Mouse (Mus musculus) cerebellum, adult 2 months (tissue): ENCODE measurements around the gene Rab5b. TPM values are rescaled to one million over a fixed set of nuclear protein-coding genes. Genes with fewer than 3 reads are reported as not detected.

ENCODE experiments used
- DNase-seq, 2 experiments: peaks; one replicate each; pipeline ENCODE4 v3.0.0; 2021
- H3K27ac ChIP-seq: fragments of 200-500 bp; 2 replicates; pipeline ENCODE4 v1.5.1; 2012; ENCODE audit warnings: low read length, control low read depth, inconsistent platforms; ENCODE audit not compliant: insufficient read depth
- H3K27me3 ChIP-seq: fragments of 200-500 bp; 2 replicates; pipeline ENCODE4 v1.6.1; 2012; ENCODE audit warnings: inconsistent platforms, mild to moderate bottlenecking, low read length, moderate library complexity; ENCODE audit not compliant: control insufficient read depth, insufficient read depth
- H3K4me1 ChIP-seq: fragments of 200-500 bp; 2 replicates; pipeline ENCODE4 v1.6.1; 2011; ENCODE audit warnings: low read length; ENCODE audit not compliant: control insufficient read depth, insufficient read depth
- H3K4me3 ChIP-seq: fragments of 200-500 bp; replicated peaks from 2 replicates; pipeline ENCODE3; 2011; ENCODE audit warnings: mild to moderate bottlenecking, low read depth, low read length, control low read depth; ENCODE audit not compliant: insufficient read depth
- CTCF ChIP-seq: fragments of 200-500 bp; IDR thresholded peaks from 2 replicates; pipeline ENCODE4 v1.5.1; 2011; ENCODE audit warnings: low read depth, mild to moderate bottlenecking, control low read depth, low read length, moderate library complexity, borderline replicate concordance; ENCODE audit not compliant: insufficient read depth
- POLR2A ChIP-seq: fragments of 200-500 bp; IDR thresholded peaks from 2 replicates; pipeline ENCODE4 v1.6.1; 2011; ENCODE audit warnings: low read length, control low read depth, borderline replicate concordance; ENCODE audit not compliant: insufficient read depth
- WGBS: fragments of 180-500 bp; shearing (Covaris S2); methylation state at CpG from one replicate; pipeline ENCODE4 v1.1.7; 2018; 5-methylcytosine and 5-hydroxymethylcytosine counted together
- polyA plus RNA-seq: library from polyadenylated mRNA; depleted of rRNA; stranded (reverse); fragments of >200 nt; gene quantifications from 2 replicates; pipeline ENCODE4 v1.2.3, GENCODE M21; 2012

The Rab5b gene
- polyA plus RNA-seq, 1 experiment, result 133 TPM

DNA sequence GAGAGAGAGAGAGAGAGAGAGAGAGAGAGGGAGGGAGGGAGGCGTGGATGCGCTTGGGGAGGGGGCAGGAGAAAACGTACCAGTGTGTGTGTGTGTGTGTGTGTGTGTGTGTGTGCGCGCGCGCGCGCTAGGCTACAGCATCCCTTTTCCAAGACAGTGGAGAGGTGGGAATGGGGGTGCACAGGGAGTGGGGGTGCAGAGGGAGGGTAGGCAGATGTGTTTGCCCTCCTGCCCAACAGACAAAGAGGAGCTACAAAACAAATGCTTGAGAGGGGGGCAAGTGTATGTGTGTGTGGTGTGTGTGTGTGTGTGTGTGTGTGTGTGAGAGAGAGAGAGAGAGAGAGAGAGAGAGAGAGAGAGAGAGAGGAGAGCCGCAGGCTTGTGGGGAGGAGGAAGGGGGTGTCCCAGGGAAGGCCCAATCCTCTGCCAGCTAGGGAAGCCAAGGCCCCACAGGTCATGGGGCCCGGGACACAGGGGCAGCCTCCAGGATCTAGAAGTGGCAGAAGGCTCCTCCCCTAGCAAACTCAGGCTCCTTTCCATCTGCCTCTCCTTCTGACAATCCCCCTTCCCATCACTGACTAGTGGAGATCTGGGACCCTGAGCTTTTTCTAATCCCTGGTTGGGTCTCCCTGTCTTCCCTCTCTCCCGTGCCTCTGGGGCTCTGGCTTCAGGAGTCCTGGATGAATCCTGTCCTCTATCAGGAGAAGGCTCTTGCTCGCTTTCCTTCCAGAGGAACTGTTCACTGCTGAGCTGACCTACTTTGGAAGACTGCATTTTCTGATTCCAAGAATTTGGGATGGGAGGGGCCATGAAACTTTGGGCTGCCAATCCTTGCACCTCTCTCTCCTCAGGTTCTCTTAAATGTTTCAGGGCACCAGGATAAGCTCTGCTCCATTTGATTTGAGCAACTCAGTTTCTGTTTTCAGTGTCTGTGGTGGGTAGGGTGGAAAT, 49.6 kb downstream of the Rab5b start:
- H3K27ac ChIP-seq, result peak overlapping the region; percentile 30
- peaks cover 7% of the 10 kb centered on the region; the same call in 1 of the 2 replicates for H3K4me1 ChIP-seq
- peak; percentile 41 to 54 for DNase-seq
- H3K27me3 ChIP-seq, result no peaks in the 10 kb centered on the region
- H3K4me3 ChIP-seq, result peak overlapping the region; percentile 66
- 2% methylated on average over 11 of the region's 13 CpGs for WGBS
- no peak for TF ChIP-seq POLR2A
- no peak for TF ChIP-seq CTCF

DNA sequence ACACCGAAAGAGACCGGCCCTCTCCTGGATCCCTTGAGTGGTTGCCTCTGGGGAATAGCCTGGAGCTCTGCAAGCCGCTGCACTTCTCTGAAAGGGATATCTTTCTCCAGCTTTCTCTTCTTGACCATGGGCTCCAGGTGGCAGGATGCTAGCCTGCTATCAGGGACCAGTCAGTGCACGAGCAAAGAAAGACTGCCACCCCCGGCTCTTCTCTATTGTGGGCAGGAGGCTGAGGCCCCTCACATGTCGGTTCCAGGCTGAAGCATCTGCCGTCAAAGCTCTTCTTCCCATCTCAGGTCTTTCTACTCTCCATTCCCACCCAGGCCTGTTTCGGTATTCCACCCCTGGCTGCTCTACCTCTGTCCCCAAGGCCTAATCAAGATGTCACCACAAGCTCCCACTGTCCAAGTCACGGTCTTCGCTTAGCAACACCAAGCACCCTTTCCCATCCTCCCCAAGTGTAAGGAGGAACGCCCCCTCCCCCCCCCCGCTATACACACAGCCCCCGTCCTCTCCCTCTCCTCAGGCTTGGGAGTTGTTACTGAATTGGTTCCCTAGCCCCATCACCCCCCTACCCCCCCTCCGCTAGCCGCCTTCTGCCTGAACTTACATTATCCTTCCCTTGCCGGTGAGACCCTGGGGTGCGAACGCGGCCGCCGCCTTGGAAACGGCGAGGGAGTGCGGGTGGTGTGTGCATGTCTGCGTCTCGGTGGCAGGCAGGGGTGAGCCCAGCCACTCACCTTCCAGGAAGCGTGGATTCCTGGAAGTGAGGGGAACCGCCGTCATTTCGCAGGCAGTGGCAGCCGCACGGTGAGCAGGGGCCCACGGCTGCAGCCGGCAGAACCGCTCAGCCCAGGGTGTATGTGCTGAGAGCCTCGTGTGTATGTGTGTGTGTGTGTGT, 50.7 kb downstream of the Rab5b start, which contains the start of gene Ikzf4:
TSS of gene Ikzf4 (minus strand) at position 881 of the 901 bp plus-strand sequence.
- H3K4me3 ChIP-seq, result peak within 1 kb of the TSS; percentile 66
- DNase-seq, result peak; percentile 66 to 77
- peaks cover 7% of the 10 kb centered on the region; the same call in 1 of the 2 replicates for H3K4me1 ChIP-seq
- no peak for TF ChIP-seq POLR2A
- no peak for TF ChIP-seq CTCF
- 2% methylated on average over 36 of the region's 36 CpGs for WGBS
- H3K27me3 ChIP-seq, result no peaks in the 10 kb centered on the region
- peak within 1 kb of the TSS; percentile 47 for H3K27ac ChIP-seq

GRCm38 (mm10) chr10:128642749-128643148, 53.3 kb downstream of the Rab5b start:
- 95% methylated on average over 6 of the region's 6 CpGs for WGBS
- no peak overlapping the region for H3K27ac ChIP-seq
- DNase-seq, result no peak
- H3K4me1 ChIP-seq, result peaks cover 7% of the 10 kb centered on the region; the same call in 1 of the 2 replicates
- H3K4me3 ChIP-seq, result no peak overlapping the region
- H3K27me3 ChIP-seq, result no peaks in the 10 kb centered on the region
- TF ChIP-seq POLR2A, result no peak
- TF ChIP-seq CTCF, result no peak

DNA sequence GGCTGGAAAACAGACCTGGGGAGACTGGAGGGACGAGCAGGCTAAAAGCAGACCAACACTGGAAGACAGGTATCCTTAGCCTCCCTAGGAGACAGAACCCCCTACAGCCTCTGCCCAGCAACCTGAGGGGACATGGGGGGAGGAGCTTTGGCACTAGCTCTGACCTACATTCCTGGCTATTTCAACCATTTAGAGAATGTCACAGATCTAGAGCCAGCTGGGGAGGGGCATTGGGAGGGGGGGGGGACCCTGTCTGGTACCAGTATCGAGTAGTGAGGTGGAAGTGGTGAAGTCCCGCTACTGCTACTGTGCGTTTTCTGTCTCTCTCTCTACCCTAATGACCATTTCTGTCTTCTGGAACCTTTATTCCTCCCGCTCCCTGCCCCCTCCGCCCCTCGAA, 54.2 kb downstream of the Rab5b start:
- Histone ChIP-seq H3K4me3 (no peak overlapping the region), H3K27ac (no peak overlapping the region), H3K27me3 (no peaks in the 10 kb centered on the region), H3K4me1 (peaks cover 6% of the 10 kb centered on the region; the same call in 1 of the 2 replicates)
- no peak for DNase-seq
- WGBS, result 73% methylated on average over 7 of the region's 7 CpGs
- no peak for TF ChIP-seq CTCF
- no peak for TF ChIP-seq POLR2A

GRCm38 (mm10) chr10:128640891-128641290, 55.2 kb downstream of the Rab5b start:
- Histone ChIP-seq H3K4me3 (no peak overlapping the region), H3K27ac (no peak overlapping the region), H3K4me1 (no peaks in the 10 kb centered on the region), H3K27me3 (no peaks in the 10 kb centered on the region)
- WGBS, result 90% methylated on average over 15 of the region's 15 CpGs
- TF ChIP-seq CTCF (no peak), POLR2A (no peak)
- DNase-seq, result no peak

DNA sequence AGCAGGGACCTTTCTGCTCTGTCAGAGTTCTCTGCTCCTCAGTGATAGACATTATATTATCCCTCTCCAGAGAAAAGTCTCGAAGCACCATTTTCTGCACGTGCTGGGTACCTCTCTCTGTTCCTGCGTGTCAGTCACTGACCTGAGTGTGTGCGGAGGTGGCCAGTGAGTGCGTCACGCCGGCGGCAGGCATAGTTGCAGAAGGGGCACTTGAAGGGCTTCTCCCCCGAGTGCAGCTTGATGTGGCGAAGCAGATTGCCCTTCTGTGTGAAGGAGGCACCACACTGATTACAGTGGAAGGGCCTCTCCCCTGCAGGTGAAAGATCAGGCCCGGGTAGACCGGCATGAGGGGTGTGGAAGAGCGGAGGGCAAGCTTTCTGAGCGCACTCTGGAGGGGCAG, 56.1 kb downstream of the Rab5b start:
- no peaks in the 10 kb centered on the region for H3K4me1 ChIP-seq
- TF ChIP-seq POLR2A, result no peak
- no peak for TF ChIP-seq CTCF
- 93% methylated on average over 14 of the region's 14 CpGs for WGBS
- no peak for DNase-seq
- no peak overlapping the region for H3K4me3 ChIP-seq
- H3K27ac ChIP-seq, result no peak overlapping the region
- no peaks in the 10 kb centered on the region for H3K27me3 ChIP-seq

DNA sequence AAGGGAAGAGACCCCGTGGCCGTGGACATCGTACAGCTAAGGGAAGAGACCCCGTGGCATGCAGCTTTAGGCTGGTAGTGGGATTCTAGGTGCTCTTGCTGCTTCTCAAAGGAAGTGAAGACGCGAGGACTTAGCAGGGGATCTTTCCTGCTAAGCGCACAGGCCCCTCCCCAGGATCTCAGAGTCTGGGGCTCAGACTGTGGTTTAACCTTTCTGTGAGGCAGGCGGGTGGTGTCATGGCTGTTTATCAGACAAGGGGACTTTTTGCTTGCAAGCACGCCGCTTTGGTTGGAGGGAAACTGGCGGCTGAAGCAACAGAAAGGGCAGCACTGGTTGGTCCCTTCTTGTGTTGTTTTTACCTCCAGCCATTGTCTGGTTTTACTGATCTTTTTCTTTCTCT, 59.1 kb downstream of the Rab5b start:
- Histone ChIP-seq H3K27ac (no peak overlapping the region), H3K27me3 (no peaks in the 10 kb centered on the region), H3K4me1 (no peaks in the 10 kb centered on the region), H3K4me3 (no peak overlapping the region)
- DNase-seq, result no peak
- WGBS, result 24% methylated on average over 11 of the region's 11 CpGs
- no peak for TF ChIP-seq CTCF
- no peak for TF ChIP-seq POLR2A

GRCm38 (mm10) chr10:128636561-128636960, 59.5 kb downstream of the Rab5b start:
- Histone ChIP-seq H3K4me3 (no peak overlapping the region), H3K4me1 (no peaks in the 10 kb centered on the region), H3K27ac (no peak overlapping the region), H3K27me3 (no peaks in the 10 kb centered on the region)
- no peak for TF ChIP-seq POLR2A
- TF ChIP-seq CTCF, result no peak
- WGBS, result 46% methylated on average over 6 of the region's 6 CpGs
- DNase-seq, result no peak
